Mouse (Mus musculus): Measurements from ENCODE around the gene Ube2d2b.

GRCm38 (mm10) chr5:107847817-107848216, 17.9 kb downstream of the Ube2d2b start:
- TF ChIP-seq CTCF (IDR thresholded peaks at IDR 0.05; ENCODE audit: insufficient read depth, low read length) = no peak
- TF ChIP-seq POLR2A (IDR thresholded peaks at IDR 0.05; ENCODE audit: borderline replicate concordance, extremely low read depth, low read depth, low read length) = no peak
